Mouse (Mus musculus) embryonic facial prominence, embryonic 14.5 days (tissue): ENCODE results near the gene Otud7a. TPM values are rescaled to one million over a fixed set of nuclear protein-coding genes. Genes with fewer than 3 reads are reported as not detected.

ENCODE experiments used
- ATAC-seq: fragments of 200-750 bp; cut with Nextera tagmentation; 2 replicates; pipeline ENCODE4 v1.8.0; 2017; ENCODE audit warnings: low read depth, moderate number of reproducible peaks, moderate TSS enrichment
- DNase-seq: peaks from one replicate; pipeline ENCODE4 v3.0.0-alpha.2; 2015; ENCODE audit warnings: low spot score
- H3K27ac ChIP-seq: fragments of 300-500 bp; sonication (generic); replicated peaks from 2 replicates; pipeline ENCODE4 v1.5.1; 2014; ENCODE audit warnings: low read depth, mild to moderate bottlenecking, low read length, moderate library complexity
- H3K27me3 ChIP-seq: fragments of 300-500 bp; sonication (generic); replicated peaks from 2 replicates; pipeline ENCODE4 v1.6.1; 2014; ENCODE audit warnings: low read length; ENCODE audit not compliant: control insufficient read depth, insufficient read depth
- H3K36me3 ChIP-seq: fragments of 300-500 bp; sonication (generic); 2 replicates; pipeline ENCODE4 v1.6.1; 2014; ENCODE audit warnings: low read length, mixed read lengths; ENCODE audit not compliant: control insufficient read depth, insufficient read depth
- H3K4me1 ChIP-seq: fragments of 300-500 bp; sonication (generic); 2 replicates; pipeline ENCODE4 v1.6.1; 2014; ENCODE audit warnings: antibody characterized with exemption, low read length; ENCODE audit not compliant: control insufficient read depth, insufficient read depth
- H3K4me2 ChIP-seq: fragments of 300-500 bp; sonication (generic); 2 replicates; pipeline ENCODE4 v1.6.1; 2014; ENCODE audit warnings: low read depth, mild to moderate bottlenecking, low read length, moderate library complexity, mixed read lengths
- H3K4me3 ChIP-seq: fragments of 300-500 bp; sonication (generic); 2 replicates; pipeline ENCODE4 v1.5.1; 2014; ENCODE audit warnings: low read depth, mild to moderate bottlenecking, low read length
- H3K9ac ChIP-seq: fragments of 300-500 bp; sonication (generic); 2 replicates; pipeline ENCODE4 v1.6.1; 2014; ENCODE audit warnings: low read depth, mild to moderate bottlenecking, low read length, moderate library complexity, mixed read lengths
- H3K9me3 ChIP-seq: fragments of 300-500 bp; sonication (generic); 2 replicates; pipeline ENCODE4 v1.6.1; 2016; ENCODE audit warnings: low read length; ENCODE audit not compliant: control insufficient read depth
- WGBS: fragments of 180-500 bp; shearing (Covaris S2); extraction: QIAGEN DNeasy Blood & Tissue Kit; methylation state at CpG from one replicate; pipeline ENCODE4 v1.1.7; 2014; 5-methylcytosine and 5-hydroxymethylcytosine counted together
- polyA plus RNA-seq: library from polyadenylated mRNA; unstranded; fragments of >200 nt; fragmentation: Nextera tagmentation; extraction: Ambion mirVana; gene quantifications from 2 replicates; pipeline ENCODE4 v1.2.1, GENCODE M21; 2014

Otud7a gene
- polyA plus RNA-seq, 1 experiment from 2014 or later, result 0.64 TPM

DNA sequence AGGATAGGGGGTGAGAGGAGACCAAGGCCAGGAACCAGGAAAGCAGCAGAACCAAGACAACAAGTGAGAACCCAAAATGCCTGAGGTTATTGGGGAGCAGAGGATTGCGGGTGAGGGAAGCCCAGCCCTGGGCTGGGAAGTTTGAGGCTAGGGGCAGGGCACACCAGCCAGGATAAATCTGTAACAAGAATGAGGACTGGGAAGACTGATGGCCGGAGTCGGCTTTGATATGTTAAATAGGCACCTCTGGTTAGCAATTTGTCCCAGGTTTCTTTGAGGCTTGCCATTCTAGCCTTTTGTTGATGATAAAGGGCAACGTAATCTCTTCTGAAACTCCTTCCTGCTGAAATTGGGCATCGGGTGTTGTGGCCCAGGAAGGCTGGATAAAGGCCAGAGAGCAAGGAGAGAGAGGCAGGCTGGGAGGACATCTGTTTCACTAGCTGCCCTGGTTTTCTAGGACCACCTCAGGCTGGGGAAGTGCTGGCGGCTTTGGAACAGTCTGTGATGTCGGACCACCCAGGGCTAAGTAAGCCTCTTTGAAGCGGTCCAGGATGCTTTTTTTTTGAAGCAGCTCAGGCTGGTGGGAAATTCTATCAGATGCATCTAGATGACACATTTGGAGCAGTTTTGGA is 351.6 kb downstream of the Otud7a start:
- H3K9ac ChIP-seq, result no peak overlapping the region
- no peaks in the 10 kb centered on the region for H3K27me3 ChIP-seq
- DNase-seq, result peak; percentile 27
- no peaks in the 10 kb centered on the region for H3K4me1 ChIP-seq
- ATAC-seq, result no peak
- H3K4me3 ChIP-seq, result no peak overlapping the region
- WGBS, result 14% methylated on average over 8 of the region's 8 CpGs
- H3K36me3 ChIP-seq, result no peaks in the 10 kb centered on the region
- no peak overlapping the region for H3K4me2 ChIP-seq
- no peak overlapping the region for H3K27ac ChIP-seq
- no peaks in the 10 kb centered on the region for H3K9me3 ChIP-seq

DNA sequence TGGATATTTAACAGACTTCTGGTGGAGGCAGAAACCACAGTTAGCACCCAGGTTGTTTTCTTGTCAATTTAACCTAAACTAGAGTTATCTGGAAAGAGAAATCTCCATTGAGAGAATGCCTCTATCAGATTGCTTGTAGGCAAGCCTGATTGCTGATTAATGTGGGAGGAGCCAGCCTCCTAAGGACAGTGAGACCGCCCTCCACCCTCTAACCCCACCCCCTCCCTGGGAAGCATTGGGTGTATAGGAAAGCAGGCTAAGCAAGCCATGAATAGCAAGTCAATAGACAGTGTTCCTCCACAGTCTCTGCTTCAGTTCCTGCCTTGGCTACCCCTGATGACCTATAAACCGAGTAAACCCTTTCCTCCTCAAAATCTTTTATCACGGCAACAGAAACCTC is 353.9 kb downstream of the Otud7a start:
- Histone ChIP-seq H3K4me1 (no peaks in the 10 kb centered on the region), H3K4me3 (no peak overlapping the region), H3K27me3 (no peaks in the 10 kb centered on the region), H3K36me3 (no peaks in the 10 kb centered on the region), H3K9ac (no peak overlapping the region), H3K4me2 (no peak overlapping the region), H3K9me3 (no peaks in the 10 kb centered on the region), H3K27ac (no peak overlapping the region)
- no peak for DNase-seq
- no peak for ATAC-seq
- WGBS, result 76% methylated on average over 3 of the region's 3 CpGs

DNA sequence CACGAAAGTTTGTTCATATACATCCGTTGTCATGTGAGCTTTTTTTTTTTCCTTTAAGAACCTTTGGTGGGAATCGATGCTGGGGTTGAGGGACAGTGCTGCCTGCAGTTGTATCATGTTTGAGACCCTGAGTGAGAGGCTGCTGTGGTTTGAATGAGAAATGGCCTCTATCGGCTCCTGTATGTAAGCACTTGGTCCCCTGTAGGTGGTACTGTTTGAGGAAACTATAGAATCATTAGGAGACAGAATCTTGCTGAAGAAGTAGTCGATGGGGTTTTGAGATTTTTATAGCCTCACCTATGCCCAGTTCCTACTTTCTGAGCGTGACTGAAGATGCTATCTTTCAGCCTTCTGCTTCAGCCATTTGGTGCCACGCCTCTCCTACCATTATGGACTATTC is 354.8 kb downstream of the Otud7a start:
- H3K27ac ChIP-seq, result no peak overlapping the region
- no peaks in the 10 kb centered on the region for H3K4me1 ChIP-seq
- no peaks in the 10 kb centered on the region for H3K27me3 ChIP-seq
- H3K9me3 ChIP-seq, result no peaks in the 10 kb centered on the region
- no peak overlapping the region for H3K4me2 ChIP-seq
- H3K9ac ChIP-seq, result no peak overlapping the region
- H3K36me3 ChIP-seq, result no peaks in the 10 kb centered on the region
- ATAC-seq (no peak), DNase-seq (no peak)
- 93% methylated on average over 7 of the region's 7 CpGs for WGBS
- no peak overlapping the region for H3K4me3 ChIP-seq

DNA sequence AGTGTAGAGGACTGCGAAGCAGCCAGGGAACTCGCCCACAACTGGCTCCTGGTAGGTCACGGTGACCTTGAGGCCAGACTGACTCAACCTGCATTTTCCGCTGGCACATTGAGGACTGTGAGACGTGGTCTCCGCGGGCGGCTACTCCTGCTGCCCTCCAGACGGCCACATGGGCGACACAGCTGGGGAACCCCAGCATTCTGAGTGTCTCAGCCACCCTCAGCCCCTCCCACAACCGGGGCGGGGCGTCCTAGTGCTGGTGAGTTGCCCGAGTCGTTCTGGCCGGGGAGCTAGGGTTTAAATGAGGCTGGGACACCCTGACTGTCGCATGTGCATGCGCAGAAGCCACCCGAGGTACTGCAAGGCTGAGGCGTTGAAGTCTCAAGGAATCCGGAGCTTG is 358.2 kb downstream of the Otud7a start:
- no peaks in the 10 kb centered on the region for H3K4me1 ChIP-seq
- H3K9ac ChIP-seq, result no peak overlapping the region
- DNase-seq, result no peak
- no peaks in the 10 kb centered on the region for H3K9me3 ChIP-seq
- no peaks in the 10 kb centered on the region for H3K27me3 ChIP-seq
- no peak for ATAC-seq
- no peak overlapping the region for H3K4me2 ChIP-seq
- no peak overlapping the region for H3K27ac ChIP-seq
- no peaks in the 10 kb centered on the region for H3K36me3 ChIP-seq
- H3K4me3 ChIP-seq, result no peak overlapping the region
- 89% methylated on average over 21 of the region's 21 CpGs for WGBS

Other genes starting within 250 kb of the Otud7a start
- gene Chrna7, start 232.2 kb upstream of the Otud7a start, polyA plus RNA-seq, result 1.7 and 2.4 TPM in 2 replicates